Mouse (Mus musculus) telencephalon, adult 2 months (tissue): Measurements from ENCODE around the gene Ppp1r14a.

Experiments
- DNase-seq: peaks from one replicate; pipeline ENCODE4 v3.0.0-alpha.2; 2011; ENCODE audit warnings: low read depth, low spot score

The Ppp1r14a gene

DNA sequence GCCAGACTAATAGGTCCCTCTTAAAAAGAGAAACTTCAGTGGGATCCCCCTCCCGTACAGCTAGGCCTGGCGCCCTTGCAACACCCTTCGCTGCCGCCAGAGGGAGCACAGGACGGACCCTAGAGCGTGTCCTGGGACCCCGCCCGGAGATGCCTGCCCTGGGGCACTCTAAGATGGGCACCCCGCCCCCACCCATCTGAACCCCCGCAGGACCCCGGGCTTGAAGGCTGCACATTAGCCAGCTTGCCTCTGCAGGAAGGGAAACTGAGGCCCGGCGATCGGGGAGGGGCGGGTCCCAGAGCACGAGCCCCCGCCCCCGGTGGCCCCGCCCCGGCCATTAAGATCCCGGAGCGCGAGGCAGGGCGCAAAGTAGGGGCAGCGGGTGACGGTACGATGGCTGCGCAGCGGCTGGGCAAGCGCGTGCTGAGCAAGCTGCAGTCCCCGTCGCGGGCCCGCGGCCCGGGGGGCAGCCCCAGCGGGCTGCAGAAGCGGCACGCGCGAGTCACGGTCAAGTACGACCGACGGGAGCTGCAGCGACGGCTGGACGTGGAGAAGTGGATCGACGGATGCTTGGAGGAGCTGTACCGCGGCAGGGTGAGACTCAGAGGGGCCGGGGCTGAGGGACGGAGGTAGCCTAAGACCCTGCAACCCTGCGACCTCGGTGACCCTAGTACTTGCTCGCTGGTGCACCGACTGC is at the start of gene Ppp1r14a:
Ppp1r14a (plus strand) TSS at position 367 of the 697 bp plus-strand sequence.
- no peak for DNase-seq

GRCm38 (mm10) chr7:29244732-29245416 is 44.2 kb upstream of the Ppp1r14a start:
- DNase-seq: no peak

DNA sequence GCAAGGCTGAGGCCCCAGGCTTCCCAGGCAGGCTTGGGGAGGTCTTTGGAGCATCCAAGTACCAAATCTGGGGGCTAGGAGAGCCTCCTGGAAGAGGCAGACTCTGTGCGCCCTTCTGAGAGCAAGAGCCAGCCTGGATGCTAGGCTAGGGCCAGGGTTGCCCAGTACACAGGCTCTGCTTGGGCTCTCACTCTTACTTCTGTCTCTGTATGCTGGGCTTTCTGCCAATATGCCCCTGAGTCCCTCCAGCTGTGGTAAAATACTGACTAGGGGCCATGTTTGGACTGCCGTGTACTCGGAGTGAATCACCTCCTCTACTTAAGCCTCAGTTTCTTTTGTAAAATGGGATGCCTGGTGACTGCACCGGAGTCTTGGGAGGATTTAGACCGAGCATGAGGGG is 43.1 kb upstream of the Ppp1r14a start:
- no peak for DNase-seq

GRCm38 (mm10) chr7:29246619-29247313 is 42.3 kb upstream of the Ppp1r14a start:
- DNase-seq: no peak

DNA sequence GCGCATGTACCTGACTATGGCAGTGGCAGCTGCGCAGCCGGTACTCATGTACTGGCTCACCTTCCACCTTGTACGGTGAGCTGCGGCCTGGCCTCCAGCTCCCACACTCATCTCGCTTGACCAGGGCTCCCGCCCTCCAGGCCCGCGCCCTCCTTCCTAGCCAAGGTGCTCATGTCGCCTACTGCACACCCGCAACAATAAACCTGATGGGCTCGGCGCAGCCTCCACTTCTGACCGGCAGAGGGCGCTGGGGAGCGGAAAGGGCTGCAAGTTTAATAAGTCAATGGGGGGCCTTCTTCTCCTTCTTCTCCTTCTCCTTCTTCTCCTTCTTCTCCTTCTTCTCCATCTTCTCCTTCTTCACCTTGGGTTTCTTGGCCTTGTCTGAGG is 41.8 kb upstream of the Ppp1r14a start:
- no peak for DNase-seq

- DNase-seq: no peak
These were observed 41.4 kb upstream of the Ppp1r14a start for GRCm38 (mm10) chr7:29247706-29248105.

DNA sequence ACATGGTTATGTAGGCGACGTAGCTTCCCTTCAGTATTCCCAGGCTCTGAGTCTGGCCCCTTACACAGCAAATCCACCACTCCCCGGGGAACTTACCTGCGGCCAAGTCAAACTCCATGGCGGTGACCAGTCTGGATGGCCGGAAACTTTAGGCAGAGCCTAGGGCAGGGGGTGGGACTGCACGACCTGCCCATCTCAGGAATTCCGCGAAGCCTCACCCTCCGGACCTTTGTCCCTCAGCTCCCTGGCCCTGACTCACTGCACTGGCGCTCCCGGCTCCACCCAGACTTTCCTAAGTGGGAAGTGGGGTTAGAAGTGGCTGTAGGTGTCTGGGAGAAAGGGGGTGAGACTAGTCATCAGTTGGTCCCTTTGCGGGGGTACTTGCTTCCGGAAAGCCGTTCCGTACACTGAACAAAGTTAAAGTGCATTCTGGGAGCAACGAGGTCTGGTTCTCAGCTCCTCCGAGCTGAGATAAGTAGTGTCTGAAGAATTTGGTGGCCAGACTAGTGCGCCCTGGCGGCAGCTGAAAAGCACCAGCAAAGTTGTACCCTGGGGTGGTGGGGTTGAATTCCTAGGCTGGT is 40.8 kb upstream of the Ppp1r14a start, which contains the start of gene 2200002D01Rik:
2200002D01Rik (minus strand) TSS at position 206 of the 581 bp plus-strand sequence.
- DNase-seq: no peak

GRCm38 (mm10) chr7:29251166-29251565 is 37.9 kb upstream of the Ppp1r14a start:
- DNase-seq: no peak

GRCm38 (mm10) chr7:29253842-29254241 is 35.3 kb upstream of the Ppp1r14a start:
- no peak for DNase-seq

DNA sequence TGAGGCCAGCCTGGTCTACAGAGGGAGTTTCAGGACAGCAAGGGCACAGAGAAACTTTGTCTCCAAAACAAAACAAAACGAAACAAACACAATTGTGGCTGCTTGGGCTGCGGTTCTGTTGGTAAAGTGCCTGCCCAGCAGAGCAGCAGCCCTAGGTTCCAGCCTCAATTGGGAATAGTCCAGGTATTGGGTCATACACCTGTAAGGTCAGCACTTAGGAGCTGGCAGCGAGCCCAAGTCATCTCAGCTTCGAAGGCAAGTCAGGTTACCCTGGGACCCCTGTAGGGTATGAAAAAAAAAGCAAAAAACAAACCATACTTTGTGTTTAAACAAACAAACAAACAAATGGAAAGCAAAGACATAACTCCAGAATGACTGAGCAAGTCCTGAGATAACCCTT is 33.2 kb upstream of the Ppp1r14a start:
- no peak for DNase-seq

DNA sequence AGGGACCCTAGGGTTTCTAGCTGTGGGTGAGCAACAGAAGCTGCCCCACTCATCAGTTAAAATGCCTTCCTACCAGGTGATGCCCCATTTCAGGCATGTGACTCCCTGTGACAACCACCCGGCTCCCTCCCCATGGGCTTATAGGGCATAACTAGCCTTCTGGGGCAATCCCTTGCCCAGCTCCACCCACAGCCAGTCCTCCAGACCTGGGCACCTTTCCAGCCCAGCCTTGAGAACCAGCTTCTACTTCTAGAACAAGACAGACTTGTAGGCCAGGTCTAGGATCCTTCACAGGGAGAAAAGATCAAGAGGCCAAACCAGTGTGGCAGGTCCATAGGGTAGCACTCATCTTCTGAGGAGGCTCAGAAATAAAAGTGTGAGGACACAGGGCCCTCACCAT is 31.7 kb upstream of the Ppp1r14a start:
- no peak for DNase-seq

- no peak for DNase-seq
These were observed 29.1 kb upstream of the Ppp1r14a start for GRCm38 (mm10) chr7:29259781-29260730.

GRCm38 (mm10) chr7:29262151-29262550 is 27.0 kb upstream of the Ppp1r14a start:
- no peak for DNase-seq

DNA sequence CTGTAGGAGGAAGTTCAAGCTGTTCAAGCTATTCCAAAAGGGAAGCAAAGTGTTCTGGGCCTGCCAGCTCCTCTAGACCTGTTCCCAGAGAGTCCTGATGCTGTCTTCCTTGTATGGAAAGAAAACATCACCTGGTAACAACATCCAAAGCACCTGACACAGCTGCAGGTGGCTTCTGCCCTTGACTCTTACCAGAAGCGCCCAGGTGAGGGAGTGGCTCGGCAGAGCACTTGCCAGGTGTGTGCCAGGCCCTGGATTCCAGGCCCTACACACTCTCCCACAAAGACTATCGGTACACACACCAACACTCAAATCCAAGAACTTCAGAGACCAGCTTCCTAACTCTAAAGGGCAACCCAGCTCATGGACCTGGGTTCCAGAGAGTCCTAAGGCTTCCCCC is 25.3 kb upstream of the Ppp1r14a start:
- DNase-seq: no peak

DNA sequence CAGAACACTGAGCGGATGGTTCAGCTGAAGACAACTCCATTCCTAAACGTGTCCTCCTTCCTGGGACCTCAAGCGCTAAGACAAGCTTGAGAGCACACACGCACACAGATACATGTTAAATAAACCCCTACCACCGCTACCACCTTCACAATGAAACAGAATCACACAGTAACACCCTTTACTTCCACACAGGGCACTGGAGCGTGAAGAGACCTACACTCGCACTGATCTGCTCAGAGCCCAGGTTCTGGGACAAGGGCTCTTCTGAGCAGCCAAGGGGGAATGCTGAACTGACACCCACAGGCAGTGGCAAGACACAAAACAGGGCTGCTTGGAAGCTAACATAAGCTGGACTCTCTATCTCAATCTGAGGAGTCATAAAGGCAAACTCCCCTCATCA is 23.5 kb upstream of the Ppp1r14a start:
- no peak for DNase-seq

DNA sequence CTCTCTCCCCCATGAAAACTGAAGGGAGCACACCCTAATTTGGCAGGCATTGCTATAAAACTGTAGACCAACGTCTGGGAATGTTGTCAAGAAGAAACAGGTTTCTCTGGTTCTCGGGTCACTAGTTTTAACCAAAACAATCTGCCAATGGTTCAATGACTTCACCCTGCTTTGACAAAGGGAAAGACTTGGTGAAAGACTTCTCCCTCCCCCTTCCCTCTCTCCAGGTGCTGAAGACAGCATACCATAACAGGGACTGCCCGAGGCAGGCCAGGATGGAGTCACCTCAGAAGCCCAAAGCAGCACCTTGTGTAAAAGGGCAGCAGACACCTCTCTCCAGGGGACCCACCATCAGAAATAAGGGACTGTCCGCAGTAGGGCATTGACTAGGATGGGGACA is 22.2 kb upstream of the Ppp1r14a start:
- no peak for DNase-seq

DNA sequence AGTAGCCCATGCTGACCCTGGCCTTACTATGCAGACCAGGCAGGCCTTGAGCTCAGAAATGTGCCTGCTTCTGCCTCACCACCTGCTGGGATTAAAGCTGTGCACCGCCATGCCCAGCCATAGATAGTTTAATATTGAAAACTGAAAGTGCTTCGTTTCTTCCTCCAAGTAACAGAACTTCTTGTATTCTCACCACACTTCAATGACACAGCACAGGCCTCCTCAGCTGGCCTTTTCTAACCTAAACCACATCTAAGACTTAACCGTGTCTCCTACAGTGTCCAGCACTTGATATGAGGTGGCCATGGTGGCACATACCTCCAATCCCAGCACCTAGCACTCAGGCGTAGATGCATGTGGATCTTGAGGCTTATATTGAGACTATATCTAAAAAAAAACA is 18.7 kb upstream of the Ppp1r14a start:
- no peak for DNase-seq

DNA sequence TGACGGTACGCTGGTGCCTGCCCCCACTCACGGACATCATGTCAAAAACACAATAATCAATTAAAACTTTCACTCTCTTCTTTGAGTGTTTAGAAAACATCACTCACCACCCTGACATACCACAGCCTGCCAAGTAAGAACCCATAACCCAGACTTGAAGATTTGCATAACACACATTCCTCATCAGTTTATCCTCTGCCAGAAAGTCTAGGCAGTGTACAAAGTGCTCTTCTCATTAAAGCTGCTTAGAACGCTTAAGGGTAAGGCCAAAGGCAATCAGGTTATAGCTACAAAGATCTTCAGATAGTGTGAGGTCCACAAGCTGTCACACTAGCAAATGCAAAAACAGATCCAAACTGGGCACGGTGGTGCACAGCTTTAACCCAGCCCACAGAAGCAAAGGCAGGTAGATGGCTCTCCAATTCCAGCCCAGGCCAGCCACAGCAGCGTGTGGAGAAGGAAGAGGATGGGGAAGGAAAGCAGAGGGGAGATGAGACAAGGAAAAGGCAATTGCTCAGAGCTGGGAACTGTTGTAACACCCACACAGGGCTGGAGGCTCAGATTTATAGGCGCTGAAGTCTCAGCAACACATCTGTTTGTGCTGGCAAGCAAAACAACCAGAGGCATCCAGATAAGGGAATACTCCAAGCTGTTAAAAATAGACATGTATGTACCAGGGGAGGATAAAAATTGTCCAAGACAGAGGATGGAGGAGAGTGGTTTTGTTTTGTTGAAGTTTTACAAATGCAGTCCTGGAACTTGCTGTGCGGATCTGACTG is 17.2 kb upstream of the Ppp1r14a start:
- DNase-seq: peak; percentile 77

DNA sequence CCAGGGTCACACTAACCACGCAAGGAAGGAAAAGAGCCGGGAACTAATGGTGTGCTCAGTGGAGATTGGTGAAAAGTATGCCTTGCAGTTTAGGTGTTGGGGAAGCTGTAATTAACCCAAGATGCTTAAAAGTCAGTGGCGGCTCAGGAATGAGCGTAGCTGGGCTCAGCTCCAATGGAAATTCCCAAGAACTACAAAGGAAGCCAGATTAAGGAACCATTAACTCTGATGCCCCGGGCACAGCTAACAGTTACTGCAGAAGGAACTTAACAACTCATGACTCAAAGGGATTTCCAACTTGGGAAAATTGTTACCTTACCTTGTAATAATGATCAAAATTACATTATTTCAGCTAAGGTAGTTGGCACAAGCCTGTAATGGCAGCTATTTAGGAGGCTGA is 12.4 kb upstream of the Ppp1r14a start:
- DNase-seq: no peak

GRCm38 (mm10) chr7:29277510-29277909 is 11.6 kb upstream of the Ppp1r14a start:
- no peak for DNase-seq
